ENCODE assay signal across 17 mouse cellular contexts in the genomic region with DNA sequence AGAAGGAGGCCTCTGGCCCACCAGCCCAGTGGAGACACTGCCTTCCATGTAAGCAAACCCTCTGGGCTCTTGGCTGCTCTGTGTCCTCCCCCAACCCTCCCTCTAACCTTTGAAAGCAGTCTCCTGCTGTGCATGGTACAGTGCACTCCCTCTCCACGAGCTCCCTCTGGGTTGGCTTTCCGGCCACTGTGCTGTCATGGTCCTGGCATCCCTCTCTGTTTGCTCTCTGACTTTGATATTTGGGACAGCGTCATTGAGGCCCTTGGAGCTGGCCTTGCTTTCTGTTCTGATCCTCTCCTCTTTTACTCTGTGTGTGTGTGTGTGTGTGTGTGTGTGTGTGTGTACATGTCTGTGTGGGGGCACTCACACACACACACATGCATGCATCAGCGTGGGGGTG. TPM values are rescaled to one million over a fixed set of nuclear protein-coding genes. Genes with fewer than 3 reads are reported as not detected.
DNase-seq lines count a peak whose midpoint lies in the region; ATAC-seq and TF ChIP-seq lines count a peak whose summit lies in the region.
"Had no signal": no experiment of that assay in that cellular context is flagged by ENCODE, and none has a peak within 500 bp of the region (broad histone marks: within the 10 kb centered on the region; RNA-seq: fewer than 3 reads in every experiment).

No protein-coding gene starts in this region.

- peaks cover 13% of the 10 kb centered on the region; the same call in 1 of the 2 replicates for H3K36me3 ChIP-seq in hindbrain, postnatal 0 days (ENCODE audit: insufficient read depth, low read length)
- H3K36me3 ChIP-seq in hindbrain, embryonic 12.5 days = peaks cover 37% of the 10 kb centered on the region
- peaks cover 13% of the 10 kb centered on the region for H3K36me3 ChIP-seq in lung, embryonic 16.5 days (ENCODE audit: control insufficient read depth, insufficient read depth, low read length)
- peaks cover 3% of the 10 kb centered on the region; the same call in 1 of the 2 replicates for H3K36me3 ChIP-seq in intestine, embryonic 16.5 days (ENCODE audit: control insufficient read depth, insufficient read depth, low read length)
- H3K36me3 ChIP-seq in liver, embryonic 14.5 days (replicated peaks; ENCODE audit: control insufficient read depth, insufficient read depth, low read depth) = no peaks in the 10 kb centered on the region

- ATAC-seq in hindbrain, postnatal 0 days = 0 out of 2 replicates have a peak, but pooled peaks have one; percentile 24
- ATAC-seq in hindbrain, embryonic 12.5 days (ENCODE audit: low FRiP score) = no peak
- peak; percentile 73 for ATAC-seq in lung, embryonic 16.5 days (ENCODE audit: low read depth)
- peak; percentile 35 for ATAC-seq in intestine, embryonic 16.5 days
- ATAC-seq in liver, embryonic 14.5 days (ENCODE audit: insufficient read depth) = peak; percentile 64; the same call in 1 of the 2 replicates
- ATAC-seq: CD4-positive, CD25-positive, alpha-beta regulatory T cell, adult 4 months had no signal

- H3K27ac ChIP-seq in hindbrain, postnatal 0 days = no peak overlapping the region
- H3K27ac ChIP-seq in hindbrain, embryonic 12.5 days = no peak overlapping the region
- H3K27ac ChIP-seq in lung, embryonic 16.5 days (ENCODE audit: low read length) = peak overlapping the region; percentile 65
- no peak overlapping the region for H3K27ac ChIP-seq in intestine, embryonic 16.5 days (ENCODE audit: low read length)
- peak overlapping the region; percentile 39; the same call in 1 of the 2 replicates for H3K27ac ChIP-seq in liver, embryonic 14.5 days
- no peak overlapping the region for H3K27ac ChIP-seq in cerebellum, adult 2 months (ENCODE audit: insufficient read depth, low read length)
- H3K27ac ChIP-seq: forebrain, embryonic 12.5 days; hindbrain, embryonic 15.5 days; left cerebral cortex, adult 2 months had no signal

- TF ChIP-seq EP300 in liver, embryonic 14.5 days (IDR thresholded peaks at IDR 0.05; ENCODE audit: low read depth) = no peak

- no peak overlapping the region for H3K4me3 ChIP-seq in hindbrain, postnatal 0 days (ENCODE audit: low read length)
- H3K4me3 ChIP-seq in hindbrain, embryonic 12.5 days = no peak overlapping the region
- no peak overlapping the region for H3K4me3 ChIP-seq in lung, embryonic 16.5 days (ENCODE audit: low read length)
- no peak overlapping the region for H3K4me3 ChIP-seq in lung, adult 2 months (replicated peaks; ENCODE audit: extremely low read depth, low read depth, low read length)
- H3K4me3 ChIP-seq in intestine, embryonic 16.5 days (ENCODE audit: low read length) = no peak overlapping the region
- H3K4me3 ChIP-seq in liver, embryonic 14.5 days (ENCODE audit: insufficient read depth in 1 of 2, low read depth in 2 of 2, low read length in 2 of 2) = no peak overlapping the region
- no peak overlapping the region for H3K4me3 ChIP-seq in cerebellum, adult 2 months (replicated peaks; ENCODE audit: insufficient read depth, low read depth, low read length)
- H3K4me3 ChIP-seq: forebrain, embryonic 12.5 days; hindbrain, embryonic 15.5 days; left cerebral cortex, adult 2 months had no signal

- H3K27me3 ChIP-seq in hindbrain, postnatal 0 days (ENCODE audit: insufficient read depth, low read length) = no peaks in the 10 kb centered on the region
- H3K27me3 ChIP-seq in hindbrain, embryonic 12.5 days = no peaks in the 10 kb centered on the region
- H3K27me3 ChIP-seq in lung, embryonic 16.5 days (ENCODE audit: control insufficient read depth, insufficient read depth, low read depth, low read length) = no peaks in the 10 kb centered on the region
- no peaks in the 10 kb centered on the region for H3K27me3 ChIP-seq in intestine, embryonic 16.5 days (replicated peaks; ENCODE audit: control insufficient read depth, insufficient read depth, low read length)
- H3K27me3 ChIP-seq in liver, embryonic 14.5 days (ENCODE audit: control insufficient read depth, insufficient read depth, low read length) = no peaks in the 10 kb centered on the region
- H3K27me3 ChIP-seq in cerebellum, adult 2 months (ENCODE audit: control insufficient read depth, insufficient read depth, low read length) = no peaks in the 10 kb centered on the region
- H3K27me3 ChIP-seq: forebrain, embryonic 12.5 days; hindbrain, embryonic 15.5 days had no signal

- TF ChIP-seq CTCF in hindbrain, postnatal 0 days (IDR thresholded peaks at IDR 0.05; ENCODE audit: low read depth) = no peak
- no peak for TF ChIP-seq CTCF in lung, adult 2 months (IDR thresholded peaks at IDR 0.05; ENCODE audit: insufficient read depth, low read length)
- no peak for TF ChIP-seq CTCF in liver, embryonic 14.5 days (IDR thresholded peaks at IDR 0.05; ENCODE audit: low read depth)
- TF ChIP-seq CTCF in cerebellum, adult 2 months (IDR thresholded peaks at IDR 0.05; ENCODE audit: borderline replicate concordance, insufficient read depth, low read depth, low read length) = no peak

- no peaks in the 10 kb centered on the region for H3K4me1 ChIP-seq in hindbrain, postnatal 0 days (ENCODE audit: insufficient read depth, low read length)
- no peaks in the 10 kb centered on the region for H3K4me1 ChIP-seq in hindbrain, embryonic 12.5 days
- peaks cover 3% of the 10 kb centered on the region for H3K4me1 ChIP-seq in lung, embryonic 16.5 days (replicated peaks; ENCODE audit: control insufficient read depth, insufficient read depth, low read length)
- H3K4me1 ChIP-seq in lung, adult 2 months (ENCODE audit: control insufficient read depth, insufficient read depth, low read length) = peaks cover 2% of the 10 kb centered on the region; the same call in 1 of the 2 replicates
- peaks cover 7% of the 10 kb centered on the region for H3K4me1 ChIP-seq in intestine, embryonic 16.5 days (ENCODE audit: control insufficient read depth, insufficient read depth, low read length)
- peaks cover 0 to 12% of the 10 kb centered on the region in 2 experiments; a peak in 2 of 4 replicates for H3K4me1 ChIP-seq in liver, embryonic 14.5 days (replicated peaks; ENCODE audit: control insufficient read depth in 2 of 2, insufficient read depth in 2 of 2, low read length in 1 of 2)
- peaks cover 8% of the 10 kb centered on the region for H3K4me1 ChIP-seq in cerebellum, adult 2 months (ENCODE audit: control insufficient read depth, insufficient read depth, low read length)
- H3K4me1 ChIP-seq: forebrain, embryonic 12.5 days had no signal

- H3K9ac ChIP-seq in hindbrain, postnatal 0 days (replicated peaks; ENCODE audit: low read length) = no peak overlapping the region
- no peak overlapping the region for H3K9ac ChIP-seq in hindbrain, embryonic 12.5 days
- H3K9ac ChIP-seq in lung, embryonic 16.5 days (ENCODE audit: low read length) = no peak overlapping the region
- H3K9ac ChIP-seq in intestine, embryonic 16.5 days (ENCODE audit: low read depth, low read length) = no peak overlapping the region
- H3K9ac ChIP-seq in liver, embryonic 14.5 days (replicated peaks) = no peak overlapping the region
- H3K9ac ChIP-seq: forebrain, embryonic 12.5 days; hindbrain, embryonic 15.5 days had no signal

- WGBS in hindbrain, postnatal 0 days = 59% methylated on average over 4 of the region's 4 CpGs
- 68% methylated on average over 4 of the region's 4 CpGs for WGBS in hindbrain, embryonic 12.5 days
- WGBS in lung, embryonic 16.5 days = 53% methylated on average over 4 of the region's 4 CpGs
- WGBS in lung, adult 2 months = 64% methylated on average over 4 of the region's 4 CpGs
- 74% methylated on average over 4 of the region's 4 CpGs for WGBS in intestine, embryonic 16.5 days
- 60% methylated on average over 4 of the region's 4 CpGs for WGBS in liver, embryonic 14.5 days (ENCODE audit: insufficient replicate concordance)
- WGBS in cerebellum, adult 2 months = 31% methylated on average over 4 of the region's 4 CpGs

- no peak overlapping the region for H3K4me2 ChIP-seq in hindbrain, postnatal 0 days (ENCODE audit: low read depth, low read length)
- H3K4me2 ChIP-seq in hindbrain, embryonic 12.5 days (replicated peaks) = no peak overlapping the region
- no peak overlapping the region for H3K4me2 ChIP-seq in lung, embryonic 16.5 days (ENCODE audit: low read depth, low read length)
- H3K4me2 ChIP-seq in intestine, embryonic 16.5 days (ENCODE audit: low read depth, low read length) = no peak overlapping the region
- H3K4me2 ChIP-seq in liver, embryonic 14.5 days (ENCODE audit: low read depth) = no peak overlapping the region
- H3K4me2 ChIP-seq: forebrain, embryonic 12.5 days; hindbrain, embryonic 15.5 days had no signal

- no peak for DNase-seq in hindbrain, postnatal 0 days (ENCODE audit: low spot score)
- DNase-seq in lung, adult 2 months = no peak
- no peak for DNase-seq in liver, embryonic 14.5 days (ENCODE audit: low read depth in 3 of 3, low spot score in 3 of 3)
- no peak for DNase-seq in layer of hippocampus, postnatal 10 days (ENCODE audit: low spot score in 2 of 2)
- no peak for DNase-seq in cerebellum, adult 2 months
- DNase-seq: cerebellum, adult 9-10 months; heart, postnatal 10 days; midbrain, embryonic 14.5 days; right cerebral cortex, adult 18-20 months; thymus, postnatal 36 days had no signal

- no peak for TF ChIP-seq POLR2A in lung, adult 2 months (IDR thresholded peaks at IDR 0.05; ENCODE audit: borderline replicate concordance, extremely low read depth, low read depth, low read length)
- TF ChIP-seq POLR2A in cerebellum, adult 2 months (IDR thresholded peaks at IDR 0.05; ENCODE audit: borderline replicate concordance, insufficient read depth, low read length) = no peak

- no peaks in the 10 kb centered on the region for H3K9me3 ChIP-seq in hindbrain, postnatal 0 days (ENCODE audit: low read length)
- H3K9me3 ChIP-seq in hindbrain, embryonic 12.5 days (replicated peaks) = 0 out of 2 replicates have a peak, but pooled peaks cover 3% of the 10 kb centered on the region
- H3K9me3 ChIP-seq in lung, embryonic 16.5 days (ENCODE audit: control insufficient read depth, low read length) = no peaks in the 10 kb centered on the region
- H3K9me3 ChIP-seq in intestine, embryonic 16.5 days (ENCODE audit: control insufficient read depth, low read length) = no peaks in the 10 kb centered on the region
- no peaks in the 10 kb centered on the region for H3K9me3 ChIP-seq in liver, embryonic 14.5 days (ENCODE audit: control insufficient read depth, low read length)
- H3K9me3 ChIP-seq: forebrain, embryonic 12.5 days; hindbrain, embryonic 15.5 days had no signal

RNA-seq across cellular contexts. Expression of gene Bphl, which starts 17.0 kb away (rescaled TPM):
- total RNA-seq in hindbrain, postnatal 0 days (2014; rRNA removed) = 42.0 and 60.7 TPM in 2 replicates
- 50.4 and 57.3 TPM in 2 replicates for polyA plus RNA-seq in hindbrain, postnatal 0 days (2015; fragmentation: Nextera tagmentation; extraction: Ambion mirVana)
- 34.4 and 44.0 TPM in 2 replicates for polyA plus RNA-seq in hindbrain, embryonic 12.5 days (2016; fragmentation: Nextera tagmentation; extraction: Ambion mirVana)
- 70.6 and 80.8 TPM in 2 replicates for polyA plus RNA-seq in lung, embryonic 16.5 days (2015; fragmentation: Nextera tagmentation; extraction: Ambion mirVana)
- 37.4 and 41.8 TPM in 2 replicates for polyA plus RNA-seq in lung, adult 2 months (2012; rRNA removed)
- 74.7 and 86.3 TPM in 2 replicates for polyA plus RNA-seq in intestine, embryonic 16.5 days (2015; fragmentation: Nextera tagmentation; extraction: Ambion mirVana)
- 16.0 and 21.9 TPM in 2 replicates for polyA plus RNA-seq in liver, embryonic 14.5 days (2012; rRNA removed)
- 36.6 and 40.1 TPM in 2 replicates for polyA plus RNA-seq in liver, embryonic 14.5 days (2014; fragmentation: Nextera tagmentation; extraction: Ambion mirVana)
- 10 to 100 TPM; 34.6 to 35.9 TPM for total RNA-seq in layer of hippocampus, postnatal 10 days (2021)
- polyA plus RNA-seq in cerebellum, adult 2 months (2012; rRNA removed) = 70.8 and 75.3 TPM in 2 replicates

RNA-seq across cellular contexts. Expression of gene Tubb2a, which starts 23.4 kb away (rescaled TPM):
- 6,578 and 6,630 TPM in 2 replicates for total RNA-seq in hindbrain, postnatal 0 days (2014; rRNA removed)
- polyA plus RNA-seq in hindbrain, postnatal 0 days (2015; fragmentation: Nextera tagmentation; extraction: Ambion mirVana) = 3,263 and 3,562 TPM in 2 replicates
- 785 and 845 TPM in 2 replicates for polyA plus RNA-seq in hindbrain, embryonic 12.5 days (2016; fragmentation: Nextera tagmentation; extraction: Ambion mirVana)
- 185 and 193 TPM in 2 replicates for polyA plus RNA-seq in lung, embryonic 16.5 days (2015; fragmentation: Nextera tagmentation; extraction: Ambion mirVana)
- 320 and 386 TPM in 2 replicates for polyA plus RNA-seq in lung, adult 2 months (2012; rRNA removed)
- 149 and 162 TPM in 2 replicates for polyA plus RNA-seq in intestine, embryonic 16.5 days (2015; fragmentation: Nextera tagmentation; extraction: Ambion mirVana)
- 70.6 and 74.3 TPM in 2 replicates for polyA plus RNA-seq in liver, embryonic 14.5 days (2012; rRNA removed)
- polyA plus RNA-seq in liver, embryonic 14.5 days (2014; fragmentation: Nextera tagmentation; extraction: Ambion mirVana) = 44.5 and 53.7 TPM in 2 replicates
- 1,000 to 10,000 TPM; 2,376 to 2,620 TPM for total RNA-seq in layer of hippocampus, postnatal 10 days (2021)
- 850 and 867 TPM in 2 replicates for polyA plus RNA-seq in cerebellum, adult 2 months (2012; rRNA removed)

RNA-seq across cellular contexts. Expression of gene Serpinb6a, which starts 51.8 kb away (rescaled TPM):
- 45.1 and 60.8 TPM in 2 replicates for total RNA-seq in hindbrain, postnatal 0 days (2014; rRNA removed)
- polyA plus RNA-seq in hindbrain, postnatal 0 days (2015; fragmentation: Nextera tagmentation; extraction: Ambion mirVana) = 50.7 and 52.1 TPM in 2 replicates
- polyA plus RNA-seq in hindbrain, embryonic 12.5 days (2016; fragmentation: Nextera tagmentation; extraction: Ambion mirVana) = 43.0 and 44.2 TPM in 2 replicates
- 56.2 and 73.2 TPM in 2 replicates for polyA plus RNA-seq in lung, embryonic 16.5 days (2015; fragmentation: Nextera tagmentation; extraction: Ambion mirVana)
- polyA plus RNA-seq in lung, adult 2 months (2012; rRNA removed) = 58.6 and 128 TPM in 2 replicates
- 150 and 163 TPM in 2 replicates for polyA plus RNA-seq in intestine, embryonic 16.5 days (2015; fragmentation: Nextera tagmentation; extraction: Ambion mirVana)
- polyA plus RNA-seq in liver, embryonic 14.5 days (2012; rRNA removed) = 6.7 and 12.7 TPM in 2 replicates
- 14.6 and 17.1 TPM in 2 replicates for polyA plus RNA-seq in liver, embryonic 14.5 days (2014; fragmentation: Nextera tagmentation; extraction: Ambion mirVana)
- total RNA-seq in layer of hippocampus, postnatal 10 days (2021) = 10 to 100 TPM; 49.6 to 52.9 TPM
- polyA plus RNA-seq in cerebellum, adult 2 months (2012; rRNA removed) = 47.2 and 49.6 TPM in 2 replicates

RNA-seq across cellular contexts. Expression of gene Ripk1, which starts 52.2 kb away (rescaled TPM):
- 6.4 and 7.8 TPM in 2 replicates for total RNA-seq in hindbrain, postnatal 0 days (2014; rRNA removed)
- polyA plus RNA-seq in hindbrain, postnatal 0 days (2015; fragmentation: Nextera tagmentation; extraction: Ambion mirVana) = 4.5 and 4.8 TPM in 2 replicates
- polyA plus RNA-seq in hindbrain, embryonic 12.5 days (2016; fragmentation: Nextera tagmentation; extraction: Ambion mirVana) = 11.3 and 12.9 TPM in 2 replicates
- 20.3 and 22.7 TPM in 2 replicates for polyA plus RNA-seq in lung, embryonic 16.5 days (2015; fragmentation: Nextera tagmentation; extraction: Ambion mirVana)
- polyA plus RNA-seq in lung, adult 2 months (2012; rRNA removed) = 10.8 and 15.8 TPM in 2 replicates
- polyA plus RNA-seq in intestine, embryonic 16.5 days (2015; fragmentation: Nextera tagmentation; extraction: Ambion mirVana) = 16.4 and 19.9 TPM in 2 replicates
- polyA plus RNA-seq in liver, embryonic 14.5 days (2012; rRNA removed) = 2.8 and 4.7 TPM in 2 replicates
- 11.2 and 11.4 TPM in 2 replicates for polyA plus RNA-seq in liver, embryonic 14.5 days (2014; fragmentation: Nextera tagmentation; extraction: Ambion mirVana)
- 10 to 100 TPM in 1 of 2 experiments, 1 to 10 TPM in 1; 7.8 to 10.1 TPM for total RNA-seq in layer of hippocampus, postnatal 10 days (2021)
- 3.4 and 3.8 TPM in 2 replicates for polyA plus RNA-seq in cerebellum, adult 2 months (2012; rRNA removed)

Comparison
In these comparisons a context has a peak if more than half of its experiments do, and no peak if none do; other contexts are left out.
1. H3K27ac ChIP-seq: peak in lung, embryonic 16.5 days (single experiment) and liver, embryonic 14.5 days (single experiment); none in hindbrain, postnatal 0 days (single experiment), hindbrain, embryonic 12.5 days (single experiment), intestine, embryonic 16.5 days (single experiment) and cerebellum, adult 2 months (single experiment).